Mouse (Mus musculus) hindbrain, embryonic 11.5 days (tissue): ENCODE results near the gene Lss. TPM values are rescaled to one million over a fixed set of nuclear protein-coding genes. Genes with fewer than 3 reads are reported as not detected.
A peak's percentile ranks its signal among the peaks of the same experiment; 100 is the strongest.

Experiments used
- ATAC-seq: fragments of 200-750 bp; cut with Nextera tagmentation; 2 replicates; pipeline ENCODE4 v1.8.0; 2017; ENCODE audit warnings: mild to moderate bottlenecking, moderate TSS enrichment, moderate library complexity; ENCODE audit not compliant: low FRiP score
- DNase-seq: peaks from one replicate; pipeline ENCODE4 v3.0.0-alpha.2; 2015; ENCODE audit warnings: low spot score
- H3K27ac ChIP-seq: fragments of 300-500 bp; sonication (generic); 2 replicates; pipeline ENCODE4 v1.5.1; 2014; ENCODE audit warnings: mild to moderate bottlenecking, low read depth, low read length
- H3K27me3 ChIP-seq: fragments of 300-500 bp; sonication (generic); 2 replicates; pipeline ENCODE4 v1.6.1; 2014; ENCODE audit warnings: mild to moderate bottlenecking, low read length, moderate library complexity, mixed read lengths; ENCODE audit not compliant: control insufficient read depth, insufficient read depth
- H3K36me3 ChIP-seq: fragments of 300-500 bp; sonication (generic); 2 replicates; pipeline ENCODE4 v1.6.1; 2014; ENCODE audit warnings: mild to moderate bottlenecking, low read length, moderate library complexity, mixed read lengths; ENCODE audit not compliant: control insufficient read depth, insufficient read depth
- H3K4me1 ChIP-seq: fragments of 300-500 bp; sonication (generic); replicated peaks from 2 replicates; pipeline ENCODE4 v1.6.1; 2014; ENCODE audit warnings: low read length, mixed read lengths; ENCODE audit not compliant: control insufficient read depth, insufficient read depth
- H3K4me2 ChIP-seq: fragments of 300-500 bp; sonication (generic); replicated peaks from 2 replicates; pipeline ENCODE4 v1.6.1; 2014; ENCODE audit warnings: mild to moderate bottlenecking, low read depth, low read length
- H3K4me3 ChIP-seq: fragments of 300-500 bp; sonication (generic); 2 replicates; pipeline ENCODE4 v1.5.1; 2014; ENCODE audit warnings: low read depth, low read length
- H3K9ac ChIP-seq: fragments of 300-500 bp; sonication (generic); 2 replicates; pipeline ENCODE4 v1.6.1; 2014; ENCODE audit warnings: low read depth, low read length
- H3K9me3 ChIP-seq: fragments of 300-500 bp; sonication (generic); 2 replicates; pipeline ENCODE4 v1.6.1; 2016; ENCODE audit warnings: low read length; ENCODE audit not compliant: control insufficient read depth
- WGBS: fragments of 180-500 bp; shearing (Covaris S2); extraction: QIAGEN DNeasy Blood & Tissue Kit; methylation state at CpG from one replicate; pipeline ENCODE4 v1.1.7; 2014; 5-methylcytosine and 5-hydroxymethylcytosine counted together
- polyA plus RNA-seq: library from polyadenylated mRNA; unstranded; fragments of >200 nt; fragmentation: Nextera tagmentation; extraction: Ambion mirVana; gene quantifications from 2 replicates; pipeline ENCODE4 v1.2.1, GENCODE M21; 2014

Gene Lss
- polyA plus RNA-seq, 1 experiment from 2014 or later: 56.4 TPM

DNA sequence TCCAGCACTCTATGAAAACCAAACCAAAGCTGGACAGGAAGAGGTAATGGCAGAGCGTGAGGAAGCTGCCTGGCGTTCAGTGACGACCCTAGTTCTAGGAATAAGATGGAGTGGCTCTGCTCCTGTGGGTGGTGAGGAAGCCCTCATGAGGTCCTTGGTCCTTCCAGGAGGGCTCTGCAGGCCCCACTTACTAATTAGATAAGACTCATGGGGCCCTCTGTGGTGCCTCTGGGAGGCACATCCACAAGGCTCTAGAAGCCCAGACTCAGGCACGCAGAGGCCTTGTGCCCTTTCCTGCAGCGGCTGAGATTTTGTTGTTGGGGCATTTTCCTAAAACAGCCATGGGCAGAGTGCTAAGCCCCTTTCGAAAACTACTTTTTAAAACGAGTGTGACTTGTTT, 25.5 kb upstream of the Lss start:
- 91% methylated on average over 7 of the region's 7 CpGs for WGBS
- no peak for ATAC-seq
- H3K36me3 ChIP-seq: peaks cover 8% of the 10 kb centered on the region

DNA sequence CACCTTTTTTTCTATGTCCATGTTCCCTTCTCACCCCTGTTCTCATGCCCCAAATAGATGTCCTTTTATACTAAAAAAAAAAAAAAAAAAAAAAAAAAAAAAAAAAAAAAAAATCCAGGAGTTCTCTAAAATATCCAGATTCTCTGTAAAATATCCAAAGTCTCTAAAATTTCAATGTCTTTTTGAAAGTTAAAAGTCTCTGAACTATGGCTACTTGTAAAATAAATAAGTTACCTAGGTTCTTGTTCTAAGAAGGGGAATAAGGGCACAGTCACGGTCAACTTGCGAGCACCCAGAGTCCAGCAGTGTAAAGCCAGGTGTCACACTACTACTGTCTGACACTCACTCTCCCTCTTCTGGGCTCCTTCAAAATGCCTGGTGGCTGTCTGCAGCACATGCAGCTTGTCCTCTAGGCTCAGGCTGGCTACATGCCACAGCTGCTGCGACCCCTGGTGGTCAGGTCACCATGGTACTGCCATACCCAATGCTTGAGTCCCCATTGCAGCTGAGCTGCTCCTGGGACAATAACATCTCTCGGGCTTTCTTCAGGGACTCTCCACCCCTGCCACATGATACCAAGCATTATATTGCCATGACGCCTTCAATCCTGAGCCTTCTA, 18.3 kb upstream of the Lss start:
- Histone ChIP-seq H3K27me3 (no peaks in the 10 kb centered on the region), H3K36me3 (peaks cover 5% of the 10 kb centered on the region), H3K4me1 (no peaks in the 10 kb centered on the region), H3K9me3 (no peaks in the 10 kb centered on the region), H3K4me3 (no peak overlapping the region), H3K9ac (no peak overlapping the region), H3K4me2 (no peak overlapping the region), H3K27ac (no peak overlapping the region)
- ATAC-seq (peak; percentile 78), DNase-seq (peak; percentile 88)
- 42% methylated on average over 5 of the region's 5 CpGs for WGBS

More for the DNA sequence above, 25.5 kb upstream of the Lss start:
- H3K4me1 ChIP-seq: no peaks in the 10 kb centered on the region
- H3K4me2 ChIP-seq: no peak overlapping the region
- no peak overlapping the region for H3K9ac ChIP-seq
- H3K27ac ChIP-seq: no peak overlapping the region
- H3K9me3 ChIP-seq: no peaks in the 10 kb centered on the region
- no peaks in the 10 kb centered on the region for H3K27me3 ChIP-seq
- DNase-seq: no peak
- no peak overlapping the region for H3K4me3 ChIP-seq

DNA sequence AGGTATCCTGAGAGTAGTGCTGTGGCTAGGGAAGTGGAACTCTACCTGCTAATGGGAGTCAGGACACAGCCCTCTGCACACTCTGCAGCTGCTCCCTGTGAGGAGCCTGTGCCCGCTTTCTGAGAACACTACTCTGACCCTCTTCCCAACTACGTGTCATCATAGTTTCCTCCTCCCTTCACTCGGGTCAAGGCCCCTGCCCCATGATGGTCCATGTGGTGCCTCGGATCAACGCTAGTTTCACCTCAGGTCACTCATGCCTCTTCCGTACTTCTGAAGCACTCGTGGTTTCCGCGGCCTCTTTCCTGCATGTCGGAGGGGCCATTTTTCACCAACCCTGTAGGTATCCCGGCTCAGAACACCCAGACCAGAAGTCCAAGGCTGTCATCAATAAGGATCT, 466 bp upstream of the Lss start:
- H3K9ac ChIP-seq: peak overlapping the region; percentile 35; the same call in 1 of the 2 replicates
- peaks cover 6% of the 10 kb centered on the region; the same call in 1 of the 2 replicates for H3K36me3 ChIP-seq
- peak overlapping the region; percentile 74 for H3K4me3 ChIP-seq
- H3K9me3 ChIP-seq: no peaks in the 10 kb centered on the region
- 5% methylated on average over 11 of the region's 11 CpGs for WGBS
- 0 out of 2 replicates have a peak, but pooled peaks cover 3% of the 10 kb centered on the region for H3K4me1 ChIP-seq
- ATAC-seq (no peak; the same call in 1 of the 2 replicates), DNase-seq (no peak)
- peak overlapping the region; percentile 58; the same call in 1 of the 2 replicates for H3K27ac ChIP-seq
- no peaks in the 10 kb centered on the region for H3K27me3 ChIP-seq
- H3K4me2 ChIP-seq: peak overlapping the region; percentile 85

DNA sequence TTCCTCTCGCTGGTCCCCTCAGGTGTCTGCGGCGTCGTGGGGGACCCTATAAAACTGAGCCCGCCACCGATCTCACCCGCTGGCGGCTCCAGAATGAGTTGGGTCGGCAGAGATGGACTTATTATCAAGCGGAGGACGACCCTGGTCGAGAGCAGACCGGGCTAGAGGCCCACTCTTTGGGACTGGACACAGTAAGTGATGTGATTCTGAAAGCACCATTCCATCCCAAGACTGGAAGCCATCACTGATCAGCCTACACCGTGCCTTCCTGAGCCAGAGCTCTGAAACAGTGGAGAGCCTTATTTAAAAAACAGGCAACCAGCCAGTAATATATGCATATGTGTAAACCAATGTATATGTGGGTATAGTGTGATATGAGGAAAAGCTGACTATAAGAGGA, 440 bp downstream of the Lss start:
- DNase-seq (no peak), ATAC-seq (peak; percentile 28; the same call in 1 of the 2 replicates)
- H3K9ac ChIP-seq: peak overlapping the region; percentile 71
- H3K4me1 ChIP-seq: 0 out of 2 replicates have a peak, but pooled peaks cover 3% of the 10 kb centered on the region
- WGBS: under 1% methylated on average over 14 of the region's 14 CpGs
- peak overlapping the region; percentile 85 for H3K4me2 ChIP-seq
- no peaks in the 10 kb centered on the region for H3K9me3 ChIP-seq
- H3K27ac ChIP-seq: peak overlapping the region; percentile 77
- no peaks in the 10 kb centered on the region for H3K27me3 ChIP-seq
- H3K36me3 ChIP-seq: peaks cover 6% of the 10 kb centered on the region; the same call in 1 of the 2 replicates
- peak overlapping the region; percentile 74 for H3K4me3 ChIP-seq

DNA sequence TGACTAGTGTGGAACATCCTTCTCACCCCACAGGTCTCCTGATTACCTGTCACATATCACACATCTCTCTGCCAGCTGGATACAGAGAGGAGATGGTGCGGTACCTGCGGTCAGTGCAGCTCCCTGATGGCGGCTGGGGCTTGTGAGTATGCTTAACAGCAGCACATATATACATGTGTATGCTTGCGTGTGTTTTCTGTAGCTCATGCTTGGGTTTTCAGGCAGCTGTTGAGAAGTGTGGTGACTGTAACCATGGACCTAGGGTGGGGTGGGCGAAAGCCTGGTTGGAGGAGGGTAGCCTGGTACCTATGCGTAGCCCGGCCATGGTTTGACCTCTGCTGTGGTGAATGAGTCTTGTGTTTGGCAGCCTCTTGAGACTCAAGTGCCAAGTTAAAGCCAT, 4.1 kb downstream of the Lss start:
- 96% methylated on average over 7 of the region's 7 CpGs for WGBS
- no peaks in the 10 kb centered on the region for H3K27me3 ChIP-seq
- H3K36me3 ChIP-seq: peaks cover 17% of the 10 kb centered on the region
- H3K9me3 ChIP-seq: no peaks in the 10 kb centered on the region
- 0 out of 2 replicates have a peak, but pooled peaks cover 3% of the 10 kb centered on the region for H3K4me1 ChIP-seq
- H3K4me3 ChIP-seq: no peak overlapping the region
- no peak overlapping the region for H3K27ac ChIP-seq
- H3K9ac ChIP-seq: no peak overlapping the region
- H3K4me2 ChIP-seq: no peak overlapping the region
- DNase-seq: no peak
- no peak for ATAC-seq

DNA sequence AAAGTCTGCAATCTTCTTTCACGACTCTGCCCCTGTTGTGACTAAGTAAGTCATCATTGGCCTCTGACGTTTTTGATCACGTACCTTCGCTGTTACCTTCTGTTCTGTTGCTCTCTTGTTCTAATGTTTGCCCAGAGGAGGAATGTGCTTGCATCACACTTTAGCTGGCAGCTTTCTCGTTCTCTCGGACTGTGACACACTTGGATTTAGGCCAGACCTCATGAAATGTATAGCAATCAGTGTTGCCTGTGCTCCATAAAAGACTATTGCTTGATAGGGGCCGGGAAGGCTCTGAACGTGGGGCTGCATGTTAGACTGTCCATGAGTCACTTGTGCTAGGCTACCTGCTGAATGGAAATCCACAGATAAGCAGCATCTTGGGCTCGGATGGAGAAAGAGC, 6.2 kb downstream of the Lss start:
- no peak for DNase-seq
- WGBS: 89% methylated on average over 9 of the region's 9 CpGs
- no peak overlapping the region for H3K9ac ChIP-seq
- no peak overlapping the region for H3K4me2 ChIP-seq
- peaks cover 23% of the 10 kb centered on the region for H3K36me3 ChIP-seq
- no peak for ATAC-seq
- no peak overlapping the region for H3K4me3 ChIP-seq
- no peak overlapping the region for H3K27ac ChIP-seq
- H3K9me3 ChIP-seq: no peaks in the 10 kb centered on the region
- 0 out of 2 replicates have a peak, but pooled peaks cover 1% of the 10 kb centered on the region for H3K4me1 ChIP-seq
- H3K27me3 ChIP-seq: no peaks in the 10 kb centered on the region

DNA sequence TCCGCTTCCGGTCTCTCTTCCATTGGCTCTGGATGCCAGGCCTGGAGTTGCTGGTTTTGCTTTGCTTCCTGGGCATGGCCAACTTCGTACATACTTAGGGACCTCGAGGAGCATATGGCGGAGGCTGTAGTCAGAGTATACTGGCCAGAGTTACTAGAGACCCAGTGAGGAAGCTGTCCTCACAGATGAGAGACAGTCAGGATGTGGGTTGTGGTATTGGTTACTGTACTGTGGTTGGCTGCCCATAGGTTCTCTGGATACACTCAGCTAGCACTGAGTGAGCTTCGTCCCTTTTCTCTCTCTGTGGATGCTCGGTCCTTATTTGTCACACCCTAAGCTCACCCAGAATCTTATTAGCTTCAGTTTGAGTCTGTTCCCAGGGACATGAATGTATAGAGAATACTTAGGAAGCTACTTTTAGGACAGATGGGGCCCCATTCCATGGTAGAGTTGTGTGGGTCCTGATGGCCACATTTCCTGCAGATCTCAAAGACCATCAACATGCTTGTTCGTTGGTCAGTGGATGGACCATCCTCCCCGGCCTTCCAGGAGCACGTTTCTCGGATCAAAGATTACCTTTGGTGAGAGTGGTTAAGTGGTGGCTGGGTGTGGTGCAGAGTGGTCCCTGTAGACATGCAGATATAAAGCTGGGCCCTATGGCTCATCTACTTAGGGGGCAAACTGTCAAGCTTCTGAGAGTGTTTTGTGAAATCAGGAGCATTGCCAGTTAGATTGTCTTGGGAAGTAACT, 10.1 kb downstream of the Lss start:
- H3K9ac ChIP-seq: no peak overlapping the region
- no peaks in the 10 kb centered on the region for H3K4me1 ChIP-seq
- no peak overlapping the region for H3K4me2 ChIP-seq
- H3K27me3 ChIP-seq: no peaks in the 10 kb centered on the region
- H3K36me3 ChIP-seq: peaks cover 26% of the 10 kb centered on the region
- no peak overlapping the region for H3K4me3 ChIP-seq
- H3K27ac ChIP-seq: no peak overlapping the region
- H3K9me3 ChIP-seq: no peaks in the 10 kb centered on the region
- no peak for DNase-seq
- no peak for ATAC-seq
- WGBS: 95% methylated on average over 11 of the region's 11 CpGs

DNA sequence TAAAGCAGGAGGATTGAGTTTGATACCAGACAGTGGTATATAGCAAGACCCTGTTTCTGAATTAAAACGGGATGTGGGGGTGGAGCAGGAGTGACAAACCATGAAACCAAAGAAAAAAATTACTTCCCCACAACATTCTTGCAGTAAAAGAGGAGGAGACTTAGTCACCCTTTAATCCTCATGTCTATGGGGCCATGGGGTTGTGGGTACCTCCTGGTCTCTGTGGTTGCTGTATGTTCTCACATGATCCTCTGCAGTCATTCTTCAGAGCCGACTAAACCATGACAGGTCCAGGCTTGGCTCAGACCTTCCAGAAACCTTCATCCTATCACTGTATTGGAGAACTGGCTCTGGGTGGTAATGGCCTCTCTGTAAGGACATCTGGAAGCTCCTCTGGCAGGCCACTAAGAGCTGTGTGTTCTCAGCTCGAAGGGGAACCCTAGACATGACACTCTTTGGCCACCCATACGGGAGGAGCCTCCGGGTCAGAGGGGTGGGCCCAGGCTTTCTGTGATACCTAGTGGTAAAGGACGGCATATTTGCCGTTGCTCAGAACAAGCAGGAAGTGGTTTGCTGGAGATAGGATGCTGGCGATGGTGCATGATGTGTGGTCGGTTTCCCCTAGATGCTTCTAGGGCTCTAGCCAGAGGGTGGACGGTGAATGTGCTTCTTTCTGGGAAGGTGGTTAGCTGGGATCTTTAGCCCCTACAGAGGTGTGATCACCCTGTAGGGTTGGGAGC, 11.4 kb downstream of the Lss start:
- no peak for DNase-seq
- Histone ChIP-seq H3K27me3 (no peaks in the 10 kb centered on the region), H3K27ac (no peak overlapping the region), H3K4me3 (no peak overlapping the region), H3K9ac (no peak overlapping the region), H3K4me1 (no peaks in the 10 kb centered on the region), H3K9me3 (no peaks in the 10 kb centered on the region), H3K36me3 (peaks cover 29% of the 10 kb centered on the region), H3K4me2 (no peak overlapping the region)
- 91% methylated on average over 10 of the region's 10 CpGs for WGBS
- no peak for ATAC-seq
